Mouse (Mus musculus) kidney, adult 18-20 months (tissue): ENCODE measurements around the gene Sat2.
"Not testable (repeated sequence)": the region's sequence is repeated elsewhere in the genome, so short reads cannot be mapped to it uniquely, and the experiment has no call there.

Source experiments
- DNase-seq: peaks from one replicate; pipeline ENCODE4 v3.0.0; 2021

Gene Sat2

DNA sequence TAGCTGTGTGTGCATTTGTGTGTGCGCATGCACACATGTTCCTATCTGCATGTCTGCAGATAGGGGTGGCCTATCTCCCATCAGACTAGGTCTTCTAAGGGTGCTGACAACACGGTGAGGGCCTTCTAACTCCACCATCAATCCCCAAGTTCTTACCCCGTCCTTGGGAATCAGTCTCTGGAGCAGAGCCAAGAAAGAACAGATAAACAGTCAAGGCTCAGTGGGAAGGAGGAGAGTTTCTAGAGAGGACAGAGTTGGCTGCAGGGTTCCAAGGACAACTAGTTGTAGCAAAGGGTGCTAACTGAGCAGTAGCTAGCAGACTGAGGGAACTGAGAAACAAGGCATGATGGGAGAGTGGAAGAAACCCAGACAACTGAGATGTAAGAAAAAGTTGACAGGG is 20.1 kb upstream of the Sat2 start:
- no peak for DNase-seq

DNA sequence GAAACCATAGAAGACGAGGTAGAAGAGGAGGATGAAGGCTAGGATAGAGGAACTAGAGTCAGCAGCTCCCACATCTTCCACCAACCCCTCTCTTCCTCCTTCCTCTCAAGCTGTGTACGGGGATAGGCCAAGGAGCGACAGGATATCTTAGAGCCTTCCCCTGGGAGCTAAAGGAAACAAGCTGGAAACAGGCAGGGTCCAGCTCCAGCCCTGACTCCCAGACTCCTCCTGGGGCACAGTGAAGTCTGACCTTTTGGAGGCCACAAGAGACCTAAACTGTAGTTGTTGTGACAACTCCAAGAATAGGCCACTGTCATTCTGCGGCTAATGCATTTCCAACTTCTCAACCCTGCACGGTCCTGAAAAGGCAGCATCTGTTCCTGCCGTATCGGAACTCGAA is 18.3 kb upstream of the Sat2 start:
- peak; percentile 10 for DNase-seq

GRCm38 (mm10) chr11:69604347-69604746 is 17.5 kb upstream of the Sat2 start:
- DNase-seq: no peak

- DNase-seq: peak; percentile 15
Measured at GRCm38 (mm10) chr11:69604795-69605664, 16.8 kb upstream of the Sat2 start.

DNA sequence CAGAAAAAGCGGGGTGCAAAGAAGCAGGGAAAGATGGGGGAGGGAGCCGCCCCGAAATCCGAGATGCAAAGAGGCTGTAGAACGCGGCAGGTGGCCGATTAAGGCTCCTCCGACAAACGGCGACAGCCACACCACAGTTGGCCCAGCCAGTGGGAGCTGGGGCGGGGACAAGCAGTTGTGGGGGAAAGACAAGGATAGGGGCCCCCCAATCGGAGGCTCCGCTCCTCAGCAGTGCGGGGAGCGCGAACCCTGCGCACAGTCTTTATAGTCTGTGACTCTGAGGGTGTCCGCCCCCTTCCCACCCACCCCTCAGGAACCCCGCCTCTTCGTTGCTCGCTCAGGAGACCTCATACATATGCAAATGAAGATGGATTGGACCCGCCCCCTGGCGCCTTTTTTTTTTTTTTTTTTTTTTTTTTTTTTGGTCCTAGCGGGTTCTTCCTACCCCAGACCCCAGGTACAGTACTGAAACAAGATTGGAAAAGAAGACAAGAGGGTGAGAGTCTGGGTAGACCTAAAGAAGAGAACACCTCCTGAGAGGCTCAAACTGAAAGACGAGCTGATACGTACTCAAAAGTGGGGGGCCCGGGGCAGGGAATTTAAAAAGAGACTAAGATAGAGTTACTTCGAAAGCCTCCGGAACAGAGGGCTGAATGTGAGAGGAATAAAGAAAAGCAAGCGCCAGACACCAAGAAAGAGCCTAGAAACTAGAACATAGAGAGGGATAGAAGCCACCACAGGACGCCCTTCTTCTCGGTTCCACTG is 15.9 kb upstream of the Sat2 start, which contains the start of gene Atp1b2:
Gene Atp1b2 (minus strand): TSS at position 217 of the 765 bp plus-strand sequence.
- peak; percentile 70 for DNase-seq

- DNase-seq: no peak
Measured at GRCm38 (mm10) chr11:69606491-69606795, 15.4 kb upstream of the Sat2 start.

DNA sequence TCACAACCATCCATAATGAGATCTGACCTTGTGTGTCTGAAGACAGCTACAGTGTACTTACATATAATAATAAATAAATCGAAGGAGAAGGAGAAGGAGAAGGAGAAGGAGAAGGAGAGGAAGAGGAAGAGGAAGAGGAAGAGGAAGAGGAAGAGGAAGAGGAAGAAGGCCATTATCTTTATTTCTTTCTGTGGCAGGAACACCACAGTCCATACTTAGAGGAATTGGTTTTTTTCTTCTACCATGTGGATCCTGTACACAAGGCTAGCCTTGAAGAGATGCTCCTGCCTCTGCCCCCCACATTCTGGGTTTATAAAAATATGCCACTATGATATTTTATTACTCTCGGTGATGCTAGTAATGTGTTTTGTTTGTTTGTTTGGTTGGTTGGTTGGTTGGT is 15.0 kb upstream of the Sat2 start:
- DNase-seq: no peak

DNA sequence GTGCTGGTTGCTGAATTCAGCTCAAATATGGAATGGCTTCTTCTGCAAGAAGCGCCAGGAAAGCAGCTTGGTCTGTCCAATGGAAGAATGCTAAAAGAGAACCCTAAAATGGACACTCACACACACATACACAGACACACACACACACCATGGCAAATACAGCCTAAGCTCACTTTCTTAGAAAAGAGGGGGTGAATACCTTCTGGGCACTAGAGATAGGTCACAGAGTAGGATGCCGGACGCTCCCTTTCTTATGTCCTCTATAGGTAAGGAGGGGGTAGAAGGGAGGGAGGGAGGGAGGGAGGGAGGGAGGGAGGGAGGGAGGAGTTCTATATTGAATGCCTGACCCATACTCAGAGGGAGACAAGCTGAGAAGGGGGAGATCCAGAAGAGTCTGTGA is 13.3 kb upstream of the Sat2 start:
- DNase-seq: no peak

DNA sequence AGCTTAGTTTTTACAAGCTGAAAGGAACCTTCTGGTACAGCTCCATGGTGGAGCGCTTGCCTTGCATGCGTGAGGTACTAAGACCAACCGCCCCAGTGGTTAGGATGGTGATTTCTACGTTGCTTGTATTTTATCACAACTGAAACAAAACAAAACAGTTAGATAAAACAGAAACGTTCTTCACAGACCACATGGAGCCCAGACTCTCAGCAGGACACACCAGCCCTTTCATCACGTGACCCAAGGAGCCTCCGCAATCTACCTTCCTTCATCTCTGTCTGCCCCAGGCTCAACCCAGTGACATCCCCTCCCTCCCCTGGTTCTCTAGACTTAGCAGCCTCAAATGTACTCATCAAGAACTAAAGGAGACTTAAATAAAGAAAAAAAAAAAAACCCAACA is 12.4 kb upstream of the Sat2 start:
- no peak for DNase-seq

DNA sequence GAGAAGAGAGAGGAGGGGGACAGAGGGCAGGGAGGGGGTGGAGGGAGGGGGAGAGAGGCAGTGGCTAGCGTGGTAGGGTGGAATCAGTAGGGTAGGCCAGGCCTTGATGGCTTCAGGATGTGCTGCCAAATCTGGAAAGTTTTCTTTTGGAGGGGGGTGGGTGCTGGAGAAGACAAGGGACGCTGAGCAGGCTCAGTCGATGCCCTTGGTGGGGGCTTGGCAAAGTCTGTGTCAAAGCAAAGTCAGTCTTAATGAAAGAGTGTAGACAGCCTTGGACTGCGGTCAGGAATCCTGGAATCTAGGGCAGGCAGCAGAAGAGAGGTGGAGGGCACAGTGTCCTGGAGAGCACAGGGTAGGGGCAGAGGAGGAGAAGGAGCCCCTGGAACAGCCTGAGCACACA is 10.9 kb upstream of the Sat2 start:
- no peak for DNase-seq

DNA sequence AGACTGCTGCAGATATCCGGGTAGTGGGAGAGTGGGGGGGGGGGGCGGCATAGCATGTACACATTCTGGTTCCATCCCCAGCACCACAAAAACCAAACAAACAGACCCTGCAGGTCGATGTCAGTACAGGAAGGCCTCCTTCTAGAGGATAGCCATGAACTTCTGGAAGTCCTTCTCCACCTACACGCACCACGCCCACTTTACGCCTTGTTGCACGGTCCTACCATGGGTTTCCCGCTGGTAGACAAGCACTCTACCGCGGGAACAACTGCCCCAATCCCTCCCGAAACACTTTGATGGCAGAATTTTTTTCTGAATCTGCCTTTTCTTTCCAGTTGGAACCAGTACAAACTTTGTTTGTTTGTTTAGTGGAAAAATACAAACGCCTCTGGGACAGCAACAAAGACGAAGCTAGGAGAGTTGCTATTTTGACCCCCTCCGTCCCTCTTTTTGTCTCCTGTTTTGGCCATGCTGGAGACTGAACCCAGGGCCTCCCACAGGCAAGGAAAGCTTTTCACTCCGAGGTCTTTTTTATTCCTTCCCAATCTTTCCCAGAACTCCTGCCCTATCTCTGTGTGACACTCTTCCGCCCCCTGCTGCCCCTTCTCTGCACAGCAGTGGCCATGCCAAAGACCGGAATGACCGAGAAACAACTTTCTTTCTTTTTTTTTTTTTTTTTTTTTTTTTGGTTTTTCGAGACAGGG is 8.1 kb upstream of the Sat2 start:
- DNase-seq: peak; percentile 92

GRCm38 (mm10) chr11:69614257-69614588 is 7.6 kb upstream of the Sat2 start:
- DNase-seq: not testable (repeated sequence)

- no peak for DNase-seq
Measured at GRCm38 (mm10) chr11:69616781-69617180, 5.0 kb upstream of the Sat2 start.

DNA sequence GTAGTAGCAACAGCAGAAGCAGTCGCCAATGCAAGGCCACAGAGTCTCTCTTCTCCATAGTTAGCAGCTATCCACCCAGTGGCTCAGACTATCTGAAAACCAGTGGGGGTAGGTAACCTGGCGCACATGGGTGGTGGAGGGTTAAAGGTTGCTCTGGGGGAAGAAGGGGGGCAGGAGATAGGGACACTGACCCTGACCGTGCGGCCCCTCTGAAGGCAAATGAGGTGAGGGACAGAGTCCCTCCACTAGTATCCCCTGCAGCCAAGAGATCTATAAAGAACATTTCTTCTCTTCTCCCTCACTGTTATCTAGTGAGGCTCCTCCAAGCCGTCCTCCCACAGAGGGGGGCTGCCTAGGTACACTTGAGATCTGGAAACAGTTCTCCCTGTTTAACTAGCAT is 4.0 kb upstream of the Sat2 start, which contains the start of gene Shbg:
Gene Shbg (minus strand): TSS at position 101 of the 400 bp plus-strand sequence.
- no peak for DNase-seq

GRCm38 (mm10) chr11:69620394-69621081 is 1.3 kb upstream of the Sat2 start:
- DNase-seq: no peak

DNA sequence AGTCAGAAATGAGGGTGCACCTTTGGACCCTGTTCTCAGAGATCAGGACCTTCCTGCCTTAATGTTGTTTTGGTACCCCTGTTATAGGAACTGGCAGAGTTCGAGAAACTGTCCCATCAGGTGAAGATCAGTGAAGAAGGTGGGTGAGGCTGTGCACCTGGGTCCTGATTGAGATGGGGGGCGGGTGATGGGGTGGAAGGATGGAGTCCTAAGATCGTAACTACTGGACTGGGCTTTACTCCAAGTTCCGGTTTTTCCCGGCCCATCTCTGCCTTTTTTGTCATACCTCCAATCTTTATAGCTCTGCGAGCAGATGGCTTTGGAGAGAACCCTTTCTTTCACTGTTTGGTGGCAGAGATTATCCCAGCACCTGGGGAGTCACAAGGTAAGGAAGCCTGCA is 582 bp downstream of the Sat2 start:
- DNase-seq: no peak

GRCm38 (mm10) chr11:69623006-69623405 is 1.2 kb downstream of the Sat2 start:
- no peak for DNase-seq

GRCm38 (mm10) chr11:69624339-69624738 is 2.5 kb downstream of the Sat2 start:
- not testable (repeated sequence) for DNase-seq

DNA sequence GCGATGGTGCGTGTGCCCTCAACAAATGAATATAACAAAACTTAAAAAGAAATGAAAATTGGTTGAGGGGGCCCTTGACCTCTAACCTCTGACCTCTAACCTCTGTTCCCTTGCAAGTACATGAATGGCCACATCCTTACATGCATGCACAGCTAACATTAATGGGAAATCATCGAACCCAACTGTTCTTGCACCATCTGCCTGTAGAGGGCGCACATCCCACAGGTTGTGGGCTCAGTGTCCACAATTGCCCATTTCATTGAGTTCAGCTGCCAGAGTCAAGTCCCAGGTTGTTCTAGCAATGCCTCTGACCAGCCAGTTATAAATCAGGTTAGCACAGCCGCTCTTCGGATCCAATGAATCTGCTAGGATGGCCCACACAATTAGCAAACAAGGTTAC is 6.5 kb downstream of the Sat2 start:
- DNase-seq: peak; percentile 84

DNA sequence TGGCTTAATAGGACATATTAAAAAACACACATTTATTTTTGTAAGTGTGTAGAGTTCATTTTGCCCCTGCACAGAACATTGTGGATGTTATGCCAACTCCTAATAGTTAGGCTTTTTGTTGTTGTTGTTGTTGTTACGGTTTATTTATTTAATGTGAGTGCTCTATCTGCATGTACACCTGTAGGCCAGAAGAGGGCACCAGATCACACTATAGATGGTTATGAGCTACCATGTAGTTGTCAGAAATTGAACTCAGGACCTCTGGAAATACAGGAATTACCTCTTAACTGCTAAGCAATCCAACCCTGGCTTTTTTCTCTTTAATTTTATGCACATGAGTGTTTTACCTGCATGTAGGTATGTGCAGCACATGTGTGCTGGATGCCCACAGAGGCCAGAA is 8.0 kb downstream of the Sat2 start:
- no peak for DNase-seq

- peak; percentile 100 for DNase-seq
Measured at GRCm38 (mm10) chr11:69632284-69633089, 10.7 kb downstream of the Sat2 start, which contains the start of gene Fxr2. Gene Fxr2, plus strand, starts transcription at chr11:69632990.
